Mouse (Mus musculus) cerebellum, adult 11-12 months (tissue): ENCODE measurements at regions not wholly inside any gene's neighbourhood (a gene's known extent, or its start where the extent isn't known, plus 50 kb on each side); places are given as distances from the start of the nearest gene placed in this dataset.
"Not testable (repeated sequence)": the region's sequence is repeated elsewhere in the genome, so short reads cannot be mapped to it uniquely, and the experiment has no call there.

Source experiments
- DNase-seq: peaks from one replicate; pipeline ENCODE4 v3.0.0; 2022

- no peak for DNase-seq
Measured at GRCm38 (mm10) chr7:125182266-125182665, 262.2 kb upstream of the Kdm8 start.

- DNase-seq: not testable (repeated sequence)
Measured at GRCm38 (mm10) chr7:125183011-125183410, 261.5 kb upstream of the Kdm8 start.

- no peak for DNase-seq
Measured at GRCm38 (mm10) chr7:125185037-125185679, 259.3 kb upstream of the Kdm8 start.

GRCm38 (mm10) chr7:125187011-125187740, 257.3 kb upstream of the Kdm8 start:
- DNase-seq: no peak

- no peak for DNase-seq
Measured at GRCm38 (mm10) chr7:125188986-125189385, 255.5 kb upstream of the Kdm8 start.

- no peak for DNase-seq
Measured at GRCm38 (mm10) chr7:125190067-125190466, 254.4 kb upstream of the Kdm8 start.

GRCm38 (mm10) chr7:125191313-125191712, 253.2 kb upstream of the Kdm8 start:
- no peak for DNase-seq

- DNase-seq: no peak
Measured at GRCm38 (mm10) chr7:125211346-125211973, 233.0 kb upstream of the Kdm8 start.

GRCm38 (mm10) chr7:125214036-125214435, 230.4 kb upstream of the Kdm8 start:
- DNase-seq: no peak

GRCm38 (mm10) chr7:125217630-125218029, 226.8 kb upstream of the Kdm8 start:
- DNase-seq: no peak

- no peak for DNase-seq
Measured at GRCm38 (mm10) chr7:125222684-125223083, 221.8 kb upstream of the Kdm8 start.

- DNase-seq: no peak
Measured at GRCm38 (mm10) chr7:125234911-125235310, 209.6 kb upstream of the Kdm8 start.

- no peak for DNase-seq
Measured at GRCm38 (mm10) chr7:125237026-125237425, 207.4 kb upstream of the Kdm8 start.

GRCm38 (mm10) chr7:125243021-125243420, 201.5 kb upstream of the Kdm8 start:
- DNase-seq: no peak

- DNase-seq: no peak
Measured at GRCm38 (mm10) chr7:125248386-125248785, 196.1 kb upstream of the Kdm8 start.

GRCm38 (mm10) chr7:125250385-125250784, 194.1 kb upstream of the Kdm8 start:
- DNase-seq: no peak

GRCm38 (mm10) chr7:125250970-125251585, 193.4 kb upstream of the Kdm8 start:
- no peak for DNase-seq

- no peak for DNase-seq
Measured at GRCm38 (mm10) chr7:125254302-125254701, 190.2 kb upstream of the Kdm8 start.

GRCm38 (mm10) chr7:125259016-125259415, 185.5 kb upstream of the Kdm8 start:
- DNase-seq: no peak

GRCm38 (mm10) chr7:125262133-125262532, 182.3 kb upstream of the Kdm8 start:
- DNase-seq: no peak

- DNase-seq: no peak
Measured at GRCm38 (mm10) chr7:125262672-125263365, 181.7 kb upstream of the Kdm8 start.

- no peak for DNase-seq
Measured at GRCm38 (mm10) chr7:125263756-125264155, 180.7 kb upstream of the Kdm8 start.

- DNase-seq: no peak
Measured at GRCm38 (mm10) chr7:125270711-125271110, 173.8 kb upstream of the Kdm8 start.
